Mouse (Mus musculus): ENCODE data around the gene Snupn. TPM values are rescaled to one million over a fixed set of nuclear protein-coding genes. Genes with fewer than 3 reads are reported as not detected.

Snupn gene
- total RNA-seq, 1 experiment: 18.2 TPM

DNA sequence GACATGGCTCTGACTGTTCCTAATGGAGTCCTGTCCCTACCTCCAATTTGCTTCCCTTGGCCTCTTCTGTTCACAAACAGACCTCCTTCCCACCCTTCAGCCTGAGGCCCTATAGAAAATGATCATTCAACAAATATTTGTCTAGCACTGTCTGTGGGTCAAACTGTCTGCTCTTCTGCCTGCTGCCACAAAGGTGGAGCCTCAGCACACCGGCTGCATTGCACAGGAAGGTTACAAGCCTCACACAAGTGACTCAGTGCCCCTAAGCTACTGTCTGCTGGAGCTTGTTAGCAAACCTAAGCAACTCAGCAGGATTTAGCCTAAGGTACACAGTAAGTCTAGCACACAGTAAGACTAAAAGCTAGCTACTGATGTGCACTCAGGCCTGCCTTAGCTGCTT lies 39.7 kb upstream of the Snupn start:
- Histone ChIP-seq H3K4me3 (ENCODE audit: insufficient read depth in 1 of 2, low read depth in 1 of 2, low read length in 2 of 2, poor library complexity in 1 of 2, severe bottlenecking in 1 of 2) (no peak overlapping the region), H3K9ac (ENCODE audit: insufficient read depth, low read depth, low read length, poor library complexity, severe bottlenecking) (no peak overlapping the region), H3K9me3 (ENCODE audit: control insufficient read depth, insufficient read depth, low read depth, low read length) (no peaks in the 10 kb centered on the region), H3K4me1 (ENCODE audit: control insufficient read depth in 2 of 2, insufficient read depth in 2 of 2, low read length in 2 of 2, poor library complexity in 1 of 2) (peaks cover 1 to 26% of the 10 kb centered on the region in 2 experiments; a peak in 2 of 4 replicates), H3K27ac (ENCODE audit: insufficient read depth, low read depth, low read length, poor library complexity, severe bottlenecking) (no peak overlapping the region), H3K36me3 (ENCODE audit: control insufficient read depth, insufficient read depth, low read length, poor library complexity, severe bottlenecking) (no peaks in the 10 kb centered on the region)
- DNase-seq (ENCODE audit: low read depth, low spot score): no peak
- TF ChIP-seq HCFC1 (IDR thresholded peaks at IDR 0.05; ENCODE audit: borderline replicate concordance, insufficient read depth, low read length) (no peak), MAFK (IDR thresholded peaks at IDR 0.05; ENCODE audit: insufficient read depth, low read depth, low read length) (no peak), ZC3H11A (IDR thresholded peaks at IDR 0.05; ENCODE audit: borderline replicate concordance, low read depth, low read length) (no peak)
- in situ Hi-C loops (cut with MboI; ENCODE audit: low sequenced_read_pairs in 2 of 2, unreplicated experiment in 2 of 2): no loop called here

DNA sequence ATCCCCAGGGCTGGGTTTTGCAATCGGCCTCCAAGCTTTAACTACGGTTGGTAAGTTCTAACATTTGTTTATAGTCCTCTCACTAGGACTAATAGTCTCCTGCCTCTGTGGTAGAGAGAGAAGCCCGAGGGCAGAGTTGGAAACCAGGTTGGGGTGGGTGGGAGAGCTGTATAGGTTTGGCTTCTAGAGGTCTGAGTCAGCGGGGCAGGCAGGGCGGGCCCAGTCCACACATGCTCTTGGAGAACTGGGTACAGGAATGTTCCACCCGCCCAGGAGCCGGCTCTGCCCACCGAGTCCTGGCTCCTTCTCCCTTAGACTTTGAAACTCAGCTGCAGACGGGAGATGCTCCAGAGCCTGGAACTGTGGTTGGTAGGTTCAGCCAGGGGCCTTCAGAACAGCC lies 36.7 kb upstream of the Snupn start:
- peaks cover 4 to 32% of the 10 kb centered on the region in 2 experiments; a peak in 2 of 4 replicates for H3K4me1 ChIP-seq (ENCODE audit: control insufficient read depth in 2 of 2, insufficient read depth in 2 of 2, low read length in 2 of 2, poor library complexity in 1 of 2)
- in situ Hi-C loops (cut with MboI; ENCODE audit: low sequenced_read_pairs in 2 of 2, unreplicated experiment in 2 of 2): no loop called here
- no peak for TF ChIP-seq ZC3H11A (IDR thresholded peaks at IDR 0.05; ENCODE audit: borderline replicate concordance, low read depth, low read length)
- no peak for TF ChIP-seq HCFC1 (IDR thresholded peaks at IDR 0.05; ENCODE audit: borderline replicate concordance, insufficient read depth, low read length)
- TF ChIP-seq ZNF384 (IDR thresholded peaks at IDR 0.05; ENCODE audit: low read depth, low read length): no peak
- TF ChIP-seq MAFK (IDR thresholded peaks at IDR 0.05; ENCODE audit: insufficient read depth, low read depth, low read length): no peak
- no peak for TF ChIP-seq CHD2 (IDR thresholded peaks at IDR 0.05; ENCODE audit: low read depth, low read length)
- DNase-seq (ENCODE audit: low read depth, low spot score): no peak
- H3K9me3 ChIP-seq (ENCODE audit: control insufficient read depth, insufficient read depth, low read depth, low read length): no peaks in the 10 kb centered on the region
- no peaks in the 10 kb centered on the region for H3K36me3 ChIP-seq (ENCODE audit: control insufficient read depth, insufficient read depth, low read length, poor library complexity, severe bottlenecking)
- H3K27ac ChIP-seq (ENCODE audit: insufficient read depth, low read depth, low read length, poor library complexity, severe bottlenecking): no peak overlapping the region
- H3K4me3 ChIP-seq (ENCODE audit: insufficient read depth in 1 of 2, low read depth in 1 of 2, low read length in 2 of 2, poor library complexity in 1 of 2, severe bottlenecking in 1 of 2): no peak overlapping the region
- no peak overlapping the region for H3K9ac ChIP-seq (ENCODE audit: insufficient read depth, low read depth, low read length, poor library complexity, severe bottlenecking)

DNA sequence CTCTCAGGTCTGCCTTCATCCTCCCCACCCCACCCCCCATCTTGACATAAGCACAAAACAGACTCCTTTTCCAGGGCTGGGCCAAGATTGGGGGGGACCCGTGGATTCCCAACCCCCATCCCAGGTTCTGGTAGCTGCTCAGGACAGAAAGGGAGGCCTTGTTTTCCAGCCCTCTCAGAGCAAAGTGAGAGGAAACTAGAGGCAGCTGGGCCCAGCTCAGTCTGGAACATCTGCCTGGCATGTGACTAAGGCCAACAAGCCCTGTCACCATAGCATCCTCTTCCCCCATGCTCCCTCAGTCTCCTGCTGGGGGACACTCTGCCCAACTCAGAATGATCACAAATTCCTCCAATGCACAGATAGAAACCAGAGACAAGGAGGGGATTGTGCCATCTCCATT lies 35.6 kb upstream of the Snupn start:
- H3K4me3 ChIP-seq (ENCODE audit: insufficient read depth in 1 of 2, low read depth in 1 of 2, low read length in 2 of 2, poor library complexity in 1 of 2, severe bottlenecking in 1 of 2): no peak overlapping the region
- no peaks in the 10 kb centered on the region for H3K36me3 ChIP-seq (ENCODE audit: control insufficient read depth, insufficient read depth, low read length, poor library complexity, severe bottlenecking)
- TF ChIP-seq MAFK (IDR thresholded peaks at IDR 0.05; ENCODE audit: insufficient read depth, low read depth, low read length): no peak
- no peak for TF ChIP-seq HCFC1 (IDR thresholded peaks at IDR 0.05; ENCODE audit: borderline replicate concordance, insufficient read depth, low read length)
- in situ Hi-C loops (cut with MboI; ENCODE audit: low sequenced_read_pairs in 2 of 2, unreplicated experiment in 2 of 2): no loop called here
- no peak overlapping the region for H3K9ac ChIP-seq (ENCODE audit: insufficient read depth, low read depth, low read length, poor library complexity, severe bottlenecking)
- H3K9me3 ChIP-seq (ENCODE audit: control insufficient read depth, insufficient read depth, low read depth, low read length): no peaks in the 10 kb centered on the region
- H3K4me1 ChIP-seq (ENCODE audit: control insufficient read depth in 2 of 2, insufficient read depth in 2 of 2, low read length in 2 of 2, poor library complexity in 1 of 2): peaks cover 3 to 27% of the 10 kb centered on the region in 2 experiments; a peak in 2 of 4 replicates
- no peak overlapping the region for H3K27ac ChIP-seq (ENCODE audit: insufficient read depth, low read depth, low read length, poor library complexity, severe bottlenecking)
- DNase-seq (ENCODE audit: low read depth, low spot score): no peak

DNA sequence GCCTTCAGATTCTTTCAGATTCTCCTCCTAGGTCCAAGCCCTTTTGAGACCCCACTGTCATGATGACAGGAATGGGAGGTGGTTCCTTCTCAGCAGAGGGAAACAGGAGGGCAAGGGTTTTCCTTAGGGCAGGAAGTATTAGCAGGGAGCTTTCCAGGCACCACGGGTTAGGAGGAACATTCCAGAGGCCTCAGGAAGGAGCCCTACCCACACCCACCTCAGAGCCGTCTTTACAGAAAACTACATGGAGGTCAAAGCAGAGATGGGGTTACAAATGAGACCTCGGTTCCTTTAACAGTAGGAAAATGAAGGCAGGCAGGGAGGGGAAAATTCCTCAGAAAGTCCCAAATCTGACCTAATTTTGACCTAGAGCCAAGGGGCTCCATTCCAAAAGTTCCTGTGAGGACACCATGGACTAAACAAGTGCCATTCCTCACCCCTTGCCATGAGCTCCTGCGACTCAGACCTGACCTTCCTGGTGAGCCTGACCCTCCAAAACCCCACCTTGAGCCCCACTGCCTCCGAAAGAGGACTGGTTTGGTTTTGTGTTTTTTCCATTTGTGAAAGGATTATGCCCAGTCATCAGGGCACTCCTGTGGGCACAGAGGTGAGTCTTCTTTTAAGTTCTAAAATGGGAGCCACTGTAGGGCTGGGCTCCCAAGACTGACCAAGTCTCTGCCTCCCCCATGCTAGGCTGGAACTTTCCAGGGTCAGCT lies 34.8 kb upstream of the Snupn start:
- Histone ChIP-seq H3K9me3 (ENCODE audit: control insufficient read depth, insufficient read depth, low read depth, low read length) (no peaks in the 10 kb centered on the region), H3K4me3 (ENCODE audit: insufficient read depth in 1 of 2, low read depth in 1 of 2, low read length in 2 of 2, poor library complexity in 1 of 2, severe bottlenecking in 1 of 2) (no peak overlapping the region), H3K9ac (ENCODE audit: insufficient read depth, low read depth, low read length, poor library complexity, severe bottlenecking) (no peak overlapping the region), H3K27ac (ENCODE audit: insufficient read depth, low read depth, low read length, poor library complexity, severe bottlenecking) (no peak overlapping the region), H3K36me3 (ENCODE audit: control insufficient read depth, insufficient read depth, low read length, poor library complexity, severe bottlenecking) (no peaks in the 10 kb centered on the region), H3K4me1 (ENCODE audit: control insufficient read depth in 2 of 2, insufficient read depth in 2 of 2, low read length in 2 of 2, poor library complexity in 1 of 2) (peaks cover 3 to 22% of the 10 kb centered on the region in 2 experiments; a peak in 1 of 4 replicates)
- no peak for DNase-seq (ENCODE audit: low read depth, low spot score)
- in situ Hi-C loops (cut with MboI; ENCODE audit: low sequenced_read_pairs in 2 of 2, unreplicated experiment in 2 of 2): no loop called here
- TF ChIP-seq ZNF384 (IDR thresholded peaks at IDR 0.05; ENCODE audit: low read depth, low read length) (no peak), CHD2 (IDR thresholded peaks at IDR 0.05; ENCODE audit: low read depth, low read length) (no peak), ZC3H11A (IDR thresholded peaks at IDR 0.05; ENCODE audit: borderline replicate concordance, low read depth, low read length) (no peak), MAFK (IDR thresholded peaks at IDR 0.05; ENCODE audit: insufficient read depth, low read depth, low read length) (no peak), HCFC1 (IDR thresholded peaks at IDR 0.05; ENCODE audit: borderline replicate concordance, insufficient read depth, low read length) (no peak)

DNA sequence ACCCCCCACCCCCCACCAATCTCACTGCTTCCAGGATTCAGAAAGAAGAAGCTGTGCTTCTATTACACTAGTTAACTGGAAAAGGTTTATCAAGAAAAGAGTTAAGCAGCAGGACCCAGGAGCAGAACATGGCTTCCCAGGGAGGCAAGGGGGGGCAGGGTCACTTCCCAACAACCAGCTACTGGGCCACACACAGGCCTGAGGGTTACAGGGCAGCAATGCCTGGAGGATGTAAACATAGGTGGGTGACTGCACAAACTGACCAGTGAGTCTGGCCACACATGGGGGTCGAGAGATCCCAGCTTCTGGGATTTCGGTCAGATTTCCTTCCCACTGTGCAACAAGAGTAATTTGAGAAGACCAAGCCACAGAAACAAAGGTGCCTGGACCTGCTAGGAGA lies 33.5 kb upstream of the Snupn start:
- H3K4me3 ChIP-seq (ENCODE audit: insufficient read depth in 1 of 2, low read depth in 1 of 2, low read length in 2 of 2, poor library complexity in 1 of 2, severe bottlenecking in 1 of 2): no peak overlapping the region
- no peaks in the 10 kb centered on the region for H3K36me3 ChIP-seq (ENCODE audit: control insufficient read depth, insufficient read depth, low read length, poor library complexity, severe bottlenecking)
- H3K4me1 ChIP-seq (ENCODE audit: control insufficient read depth in 2 of 2, insufficient read depth in 2 of 2, low read length in 2 of 2, poor library complexity in 1 of 2): peaks cover 3 to 20% of the 10 kb centered on the region in 2 experiments; a peak in 1 of 4 replicates
- H3K9me3 ChIP-seq (ENCODE audit: control insufficient read depth, insufficient read depth, low read depth, low read length): no peaks in the 10 kb centered on the region
- H3K9ac ChIP-seq (ENCODE audit: insufficient read depth, low read depth, low read length, poor library complexity, severe bottlenecking): no peak overlapping the region
- H3K27ac ChIP-seq (ENCODE audit: insufficient read depth, low read depth, low read length, poor library complexity, severe bottlenecking): no peak overlapping the region
- TF ChIP-seq CHD2 (IDR thresholded peaks at IDR 0.05; ENCODE audit: low read depth, low read length): no peak
- TF ChIP-seq MAFK (IDR thresholded peaks at IDR 0.05; ENCODE audit: insufficient read depth, low read depth, low read length): no peak
- TF ChIP-seq ZNF384 (IDR thresholded peaks at IDR 0.05; ENCODE audit: low read depth, low read length): no peak
- TF ChIP-seq ZC3H11A (IDR thresholded peaks at IDR 0.05; ENCODE audit: borderline replicate concordance, low read depth, low read length): no peak
- TF ChIP-seq HCFC1 (IDR thresholded peaks at IDR 0.05; ENCODE audit: borderline replicate concordance, insufficient read depth, low read length): no peak
- in situ Hi-C loops (cut with MboI; ENCODE audit: low sequenced_read_pairs in 2 of 2, unreplicated experiment in 2 of 2): no loop called here
- no peak for DNase-seq (ENCODE audit: low read depth, low spot score)

Measured in ES-E14 (cell line).